Mouse (Mus musculus): ENCODE measurements around the gene Tsen34.

DNA sequence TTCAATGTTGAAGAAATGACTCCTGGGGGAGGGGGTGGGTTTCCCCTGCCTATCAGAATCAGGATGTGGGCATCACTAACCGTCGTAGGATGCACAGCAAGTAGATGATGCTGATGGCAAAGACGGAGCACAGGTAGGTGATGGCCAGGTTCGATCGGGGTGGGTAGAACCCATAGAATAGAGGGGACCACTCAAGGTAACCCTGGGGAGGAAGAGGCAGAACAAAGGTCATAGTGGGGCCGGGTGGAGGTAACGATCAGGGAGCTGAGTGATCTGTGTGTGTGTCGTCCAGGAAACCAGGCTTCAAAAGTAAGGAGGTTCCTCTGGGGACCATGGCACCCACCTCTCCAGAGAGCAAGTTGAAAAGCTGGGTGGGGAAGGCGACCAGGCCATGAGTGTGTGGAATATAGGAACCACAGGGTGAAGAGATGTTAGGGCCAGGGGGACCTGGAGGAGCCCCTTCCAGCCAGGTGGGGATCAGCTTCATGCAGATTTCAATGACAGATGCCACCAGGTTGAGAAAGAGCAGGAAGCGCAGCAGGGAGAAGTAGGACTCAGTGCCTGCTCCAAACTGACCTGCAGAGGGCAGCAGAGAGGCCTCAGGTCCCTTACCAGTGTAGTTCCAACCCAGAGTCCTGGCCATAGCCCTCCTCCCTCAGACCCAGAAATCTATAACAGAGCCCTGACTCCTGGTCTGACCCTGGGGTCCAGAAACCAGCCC lies 18.0 kb upstream of the Tsen34 start:
- TF ChIP-seq CTCF (IDR thresholded peaks at IDR 0.05; ENCODE audit: low read depth, low read length) = peak; percentile 97
- TF ChIP-seq POLR2A (IDR thresholded peaks at IDR 0.05; ENCODE audit: insufficient read depth, low read length) = no peak
